Mouse (Mus musculus): Measurements from ENCODE around the gene Clasp1. TPM values are rescaled to one million over a fixed set of nuclear protein-coding genes. Genes with fewer than 3 reads are reported as not detected.

Clasp1 gene
- polyA plus RNA-seq, 1 experiment = 160 TPM

DNA sequence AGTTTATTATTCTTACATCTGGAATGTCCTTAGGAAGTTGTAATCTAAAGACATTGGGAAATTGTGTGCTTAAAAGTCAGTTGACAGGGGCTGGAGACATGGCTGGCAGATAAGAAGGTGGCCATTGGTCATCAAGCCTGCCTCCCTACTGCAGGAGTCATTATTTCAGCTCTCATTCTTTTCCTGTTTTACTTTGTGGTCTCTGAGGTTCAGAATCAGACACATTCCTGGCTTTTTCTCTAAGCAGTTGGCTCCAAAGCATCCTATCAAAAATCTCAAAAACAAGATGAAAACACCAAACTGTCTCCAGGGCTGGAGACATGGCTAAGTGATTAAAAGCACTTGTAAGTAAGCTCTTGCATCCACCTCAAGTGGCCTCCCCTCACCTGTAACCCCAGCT is 49.5 kb downstream of the Clasp1 start:
- no peak for TF ChIP-seq POLR2A (IDR thresholded peaks at IDR 0.05; ENCODE audit: insufficient read depth, low read depth, low read length)
- TF ChIP-seq CTCF (IDR thresholded peaks at IDR 0.05; ENCODE audit: insufficient read depth, low read depth, low read length) = no peak
- Histone ChIP-seq H3K4me1 (ENCODE audit: control insufficient read depth, insufficient read depth, low read length) (peaks cover 4% of the 10 kb centered on the region; the same call in 1 of the 2 replicates), H3K4me3 (ENCODE audit: insufficient read depth, low read depth, low read length) (no peak overlapping the region), H3K27ac (ENCODE audit: insufficient read depth, low read depth, low read length) (no peak overlapping the region)

GRCm38 (mm10) chr1:118440547-118440946 is 51.7 kb downstream of the Clasp1 start:
- H3K27ac ChIP-seq (ENCODE audit: insufficient read depth, low read depth, low read length) = no peak overlapping the region

GRCm38 (mm10) chr1:118444420-118444819 is 55.6 kb downstream of the Clasp1 start:
- TF ChIP-seq POLR2A (IDR thresholded peaks at IDR 0.05; ENCODE audit: insufficient read depth, low read depth, low read length) (no peak), CTCF (IDR thresholded peaks at IDR 0.05; ENCODE audit: insufficient read depth, low read depth, low read length) (no peak)
- no peak overlapping the region for H3K27ac ChIP-seq (ENCODE audit: insufficient read depth, low read depth, low read length)
- H3K4me1 ChIP-seq (ENCODE audit: control insufficient read depth, insufficient read depth, low read length) = peaks cover 9% of the 10 kb centered on the region
- H3K4me3 ChIP-seq (ENCODE audit: insufficient read depth, low read depth, low read length) = no peak overlapping the region
- 88% methylated on average over 7 of the region's 7 CpGs for WGBS

More at GRCm38 (mm10) chr1:118440547-118440946, 51.7 kb downstream of the Clasp1 start:
- no peak for TF ChIP-seq POLR2A (IDR thresholded peaks at IDR 0.05; ENCODE audit: insufficient read depth, low read depth, low read length)
- WGBS = 92% methylated on average over 1 of the region's 1 CpGs
- H3K4me3 ChIP-seq (ENCODE audit: insufficient read depth, low read depth, low read length) = no peak overlapping the region
- peaks cover 11% of the 10 kb centered on the region for H3K4me1 ChIP-seq (ENCODE audit: control insufficient read depth, insufficient read depth, low read length)

- no peak overlapping the region for H3K27ac ChIP-seq (ENCODE audit: insufficient read depth, low read depth, low read length)
- 56% methylated on average over 3 of the region's 3 CpGs for WGBS
- H3K4me3 ChIP-seq (ENCODE audit: insufficient read depth, low read depth, low read length) = no peak overlapping the region
Observed at GRCm38 (mm10) chr1:118444988-118445387, 56.1 kb downstream of the Clasp1 start.

DNA sequence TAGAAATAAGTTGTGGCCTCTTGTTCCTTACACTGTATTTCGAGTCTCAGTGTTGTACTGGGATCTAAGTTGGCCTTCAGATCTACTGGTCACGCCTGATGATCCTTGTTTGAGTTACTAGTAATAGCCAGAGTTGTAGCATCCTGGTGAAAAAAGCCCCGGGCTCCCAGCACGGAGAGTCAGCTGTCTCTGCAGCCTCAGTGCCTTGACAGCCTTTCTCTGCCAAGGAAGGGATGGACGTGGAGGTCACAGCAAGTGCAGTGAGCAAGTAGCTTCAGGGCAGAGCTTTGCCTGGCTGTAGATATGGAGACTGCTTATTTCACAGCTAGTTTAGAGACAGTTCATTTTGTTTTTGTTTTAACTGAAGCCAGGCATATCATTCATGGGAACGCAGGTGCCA is 56.6 kb downstream of the Clasp1 start:
- H3K4me1 ChIP-seq (ENCODE audit: control insufficient read depth, insufficient read depth, low read length) = peaks cover 9% of the 10 kb centered on the region
- WGBS = 68% methylated on average over 6 of the region's 6 CpGs
- TF ChIP-seq POLR2A (IDR thresholded peaks at IDR 0.05; ENCODE audit: insufficient read depth, low read depth, low read length) = no peak
- no peak for TF ChIP-seq CTCF (IDR thresholded peaks at IDR 0.05; ENCODE audit: insufficient read depth, low read depth, low read length)
- H3K4me3 ChIP-seq (ENCODE audit: insufficient read depth, low read depth, low read length) = no peak overlapping the region
- H3K27ac ChIP-seq (ENCODE audit: insufficient read depth, low read depth, low read length) = no peak overlapping the region

More at GRCm38 (mm10) chr1:118444988-118445387, 56.1 kb downstream of the Clasp1 start:
- TF ChIP-seq CTCF (IDR thresholded peaks at IDR 0.05; ENCODE audit: insufficient read depth, low read depth, low read length) = no peak
- no peak for TF ChIP-seq POLR2A (IDR thresholded peaks at IDR 0.05; ENCODE audit: insufficient read depth, low read depth, low read length)
- peaks cover 9% of the 10 kb centered on the region for H3K4me1 ChIP-seq (ENCODE audit: control insufficient read depth, insufficient read depth, low read length)

DNA sequence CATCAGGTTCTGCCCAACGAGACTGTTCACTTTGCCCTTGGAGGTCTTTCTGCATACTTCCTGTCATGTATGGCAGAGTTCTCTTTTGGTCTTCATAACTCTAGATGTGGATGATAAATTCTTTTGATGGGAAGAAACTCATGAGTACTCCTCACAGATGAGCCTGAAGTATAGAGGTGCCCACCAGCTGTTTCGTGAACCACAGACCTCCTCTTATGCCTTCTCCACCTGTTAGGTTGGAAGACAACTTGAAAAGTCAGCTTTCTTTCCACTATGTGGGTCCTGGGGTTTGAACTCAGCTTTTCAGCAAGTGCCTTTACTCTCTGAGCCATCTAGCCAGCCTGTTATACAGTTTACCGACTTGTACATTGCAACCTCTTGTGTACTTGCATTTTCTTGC is 57.1 kb downstream of the Clasp1 start:
- Histone ChIP-seq H3K27ac (ENCODE audit: insufficient read depth, low read depth, low read length) (no peak overlapping the region), H3K4me1 (ENCODE audit: control insufficient read depth, insufficient read depth, low read length) (peaks cover 6% of the 10 kb centered on the region), H3K4me3 (ENCODE audit: insufficient read depth, low read depth, low read length) (no peak overlapping the region)
- TF ChIP-seq POLR2A (IDR thresholded peaks at IDR 0.05; ENCODE audit: insufficient read depth, low read depth, low read length) (no peak), CTCF (IDR thresholded peaks at IDR 0.05; ENCODE audit: insufficient read depth, low read depth, low read length) (no peak)
- WGBS = 90% methylated on average over 3 of the region's 3 CpGs

DNA sequence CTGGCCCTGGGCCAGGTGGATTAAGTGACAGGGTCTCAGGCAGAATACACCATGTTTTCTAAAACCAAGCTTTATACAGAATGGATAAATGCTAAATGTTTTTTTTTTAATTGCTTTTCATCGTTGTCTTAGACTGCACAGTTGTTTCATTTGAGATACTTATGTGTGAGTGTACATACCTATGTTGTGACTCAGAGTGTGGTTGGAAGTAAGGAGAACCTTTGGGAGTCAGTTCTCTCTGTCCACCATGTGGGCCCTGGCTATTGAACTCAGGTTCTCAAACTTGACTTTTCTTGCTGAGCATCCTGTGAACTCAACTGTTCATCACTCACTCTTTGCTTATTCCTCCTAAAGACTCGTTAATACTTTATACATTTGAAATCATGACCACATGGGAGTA is 58.3 kb downstream of the Clasp1 start:
- TF ChIP-seq CTCF (IDR thresholded peaks at IDR 0.05; ENCODE audit: insufficient read depth, low read depth, low read length) (no peak), POLR2A (IDR thresholded peaks at IDR 0.05; ENCODE audit: insufficient read depth, low read depth, low read length) (no peak)
- 82% methylated on average over 2 of the region's 2 CpGs for WGBS
- H3K4me3 ChIP-seq (ENCODE audit: insufficient read depth, low read depth, low read length) = no peak overlapping the region
- peaks cover 6% of the 10 kb centered on the region for H3K4me1 ChIP-seq (ENCODE audit: control insufficient read depth, insufficient read depth, low read length)
- H3K27ac ChIP-seq (ENCODE audit: insufficient read depth, low read depth, low read length) = no peak overlapping the region

DNA sequence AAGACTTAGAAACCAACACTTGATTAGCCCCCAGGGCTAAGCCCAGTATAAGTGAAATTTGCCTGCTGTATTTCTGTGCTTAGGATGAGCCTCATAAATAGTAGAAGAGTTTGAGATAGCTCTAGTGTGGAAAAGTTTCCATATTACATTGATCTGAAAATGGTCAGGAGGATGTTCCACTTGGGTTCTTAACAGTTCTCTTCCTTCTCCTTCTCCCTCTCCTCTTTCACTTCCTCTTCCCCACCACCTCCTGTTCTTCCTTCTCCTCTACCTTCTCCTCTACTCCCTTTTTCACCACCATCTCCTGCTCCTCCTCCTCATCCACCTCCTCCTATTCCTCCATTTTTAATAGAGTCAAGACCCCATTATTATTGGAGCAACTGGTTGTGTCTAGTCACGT is 59.4 kb downstream of the Clasp1 start:
- 85% methylated on average over 1 of the region's 1 CpGs for WGBS
- Histone ChIP-seq H3K4me3 (ENCODE audit: insufficient read depth, low read depth, low read length) (no peak overlapping the region), H3K4me1 (ENCODE audit: control insufficient read depth, insufficient read depth, low read length) (peaks cover 9% of the 10 kb centered on the region), H3K27ac (ENCODE audit: insufficient read depth, low read depth, low read length) (no peak overlapping the region)
- TF ChIP-seq POLR2A (IDR thresholded peaks at IDR 0.05; ENCODE audit: insufficient read depth, low read depth, low read length) = no peak
- no peak for TF ChIP-seq CTCF (IDR thresholded peaks at IDR 0.05; ENCODE audit: insufficient read depth, low read depth, low read length)

- WGBS = 75% methylated on average over 3 of the region's 3 CpGs
Observed at GRCm38 (mm10) chr1:118450891-118451450, 62.1 kb downstream of the Clasp1 start.

GRCm38 (mm10) chr1:118453577-118453976 is 64.7 kb downstream of the Clasp1 start:
- Histone ChIP-seq H3K4me1 (ENCODE audit: control insufficient read depth, insufficient read depth, low read length) (peaks cover 16% of the 10 kb centered on the region), H3K4me3 (ENCODE audit: insufficient read depth, low read depth, low read length) (no peak overlapping the region), H3K27ac (ENCODE audit: insufficient read depth, low read depth, low read length) (no peak overlapping the region)
- TF ChIP-seq CTCF (IDR thresholded peaks at IDR 0.05; ENCODE audit: insufficient read depth, low read depth, low read length) (no peak), POLR2A (IDR thresholded peaks at IDR 0.05; ENCODE audit: insufficient read depth, low read depth, low read length) (no peak)
- WGBS = 81% methylated on average over 4 of the region's 4 CpGs

More at GRCm38 (mm10) chr1:118450891-118451450, 62.1 kb downstream of the Clasp1 start:
- no peak for TF ChIP-seq CTCF (IDR thresholded peaks at IDR 0.05; ENCODE audit: insufficient read depth, low read depth, low read length)
- no peak for TF ChIP-seq POLR2A (IDR thresholded peaks at IDR 0.05; ENCODE audit: insufficient read depth, low read depth, low read length)
- Histone ChIP-seq H3K4me1 (ENCODE audit: control insufficient read depth, insufficient read depth, low read length) (peaks cover 9% of the 10 kb centered on the region), H3K4me3 (ENCODE audit: insufficient read depth, low read depth, low read length) (no peak overlapping the region), H3K27ac (ENCODE audit: insufficient read depth, low read depth, low read length) (no peak overlapping the region)

Measured in olfactory bulb, adult 2 months (tissue).